Mouse (Mus musculus): ENCODE data around the gene Zfp422. TPM values are rescaled to one million over a fixed set of nuclear protein-coding genes. Genes with fewer than 3 reads are reported as not detected.

Gene Zfp422
- polyA plus RNA-seq (2015; fragmentation: Nextera tagmentation; extraction: Ambion mirVana) = 138 and 139 TPM in 2 replicates

DNA sequence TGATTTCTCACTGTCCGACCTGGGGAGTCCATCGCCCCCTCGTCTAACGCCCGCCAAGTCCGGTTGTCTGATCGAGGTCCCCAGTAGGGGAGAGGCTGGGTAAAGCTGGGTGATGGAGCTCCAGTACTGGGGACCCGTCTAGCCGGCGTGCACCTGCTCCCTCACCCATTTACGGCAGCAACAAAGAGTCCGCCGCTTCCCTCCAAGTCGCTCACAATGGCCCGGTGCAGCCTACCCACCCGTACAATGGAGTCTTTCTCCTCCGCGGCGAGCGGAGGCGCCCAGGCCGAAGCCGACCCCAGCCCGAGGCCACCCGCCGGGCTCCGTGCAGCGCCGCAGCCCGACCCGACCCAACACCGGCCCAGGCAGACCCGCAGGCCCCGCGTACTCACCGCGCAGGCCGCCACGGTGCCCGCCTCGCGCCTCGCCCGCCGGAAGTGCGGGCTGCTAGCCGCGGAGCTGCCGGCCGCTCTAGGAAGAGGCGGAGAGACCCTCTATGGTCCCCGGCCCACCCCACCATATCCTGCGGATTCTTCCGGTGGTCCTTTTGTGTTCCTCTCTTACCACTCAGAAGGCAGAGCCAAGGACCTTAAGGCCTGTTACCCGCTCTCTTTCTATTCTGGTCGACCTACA, at the start of gene Zfp422:
Gene Zfp422 (minus strand): TSS at position 461 of the 633 bp plus-strand sequence.
- under 1% methylated on average over 56 of the region's 56 CpGs for WGBS
- peak; percentile 91 for ATAC-seq (ENCODE audit: insufficient number of reproducible peaks, low FRiP score, low TSS enrichment, low read depth)
- Histone ChIP-seq H3K4me1 (no peaks in the 10 kb centered on the region), H3K27me3 (no peaks in the 10 kb centered on the region), H3K9ac (peak within 1 kb of the TSS; percentile 80), H3K36me3 (peaks cover 16% of the 10 kb centered on the region), H3K27ac (replicated peaks) (peak within 1 kb of the TSS; percentile 84), H3K9me3 (replicated peaks) (no peaks in the 10 kb centered on the region), H3K4me2 (replicated peaks) (peak within 1 kb of the TSS; percentile 59), H3K4me3 (replicated peaks) (peak within 1 kb of the TSS; percentile 77)

DNA sequence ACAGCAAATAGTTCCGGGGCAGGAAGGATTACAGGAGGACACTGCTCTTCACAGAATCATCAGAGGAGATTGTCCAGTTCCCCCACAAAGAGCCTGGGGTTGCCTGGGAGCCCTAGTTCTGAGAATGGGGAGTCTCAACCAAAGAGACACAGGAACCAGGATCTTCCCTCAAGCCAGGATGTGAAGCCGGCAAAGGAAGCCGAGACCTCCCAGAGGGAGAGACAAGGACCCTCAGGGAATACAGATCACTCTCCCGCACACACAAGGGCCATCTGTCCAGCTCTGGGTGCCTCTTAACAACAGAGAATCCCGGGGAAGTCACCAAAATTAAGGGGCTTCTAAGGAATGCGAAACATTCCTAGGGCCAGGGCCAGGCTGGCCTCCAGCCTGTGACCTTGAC, 48.5 kb upstream of the Zfp422 start:
- Histone ChIP-seq H3K36me3 (no peaks in the 10 kb centered on the region), H3K27ac (replicated peaks) (no peak overlapping the region), H3K9ac (no peak overlapping the region), H3K4me2 (replicated peaks) (no peak overlapping the region), H3K4me3 (replicated peaks) (no peak overlapping the region), H3K27me3 (0 out of 2 replicates have a peak, but pooled peaks cover 2% of the 10 kb centered on the region), H3K4me1 (peaks cover 19% of the 10 kb centered on the region), H3K9me3 (replicated peaks) (no peaks in the 10 kb centered on the region)
- WGBS = 40% methylated on average over 6 of the region's 6 CpGs
- ATAC-seq (ENCODE audit: insufficient number of reproducible peaks, low FRiP score, low TSS enrichment, low read depth) = no peak

DNA sequence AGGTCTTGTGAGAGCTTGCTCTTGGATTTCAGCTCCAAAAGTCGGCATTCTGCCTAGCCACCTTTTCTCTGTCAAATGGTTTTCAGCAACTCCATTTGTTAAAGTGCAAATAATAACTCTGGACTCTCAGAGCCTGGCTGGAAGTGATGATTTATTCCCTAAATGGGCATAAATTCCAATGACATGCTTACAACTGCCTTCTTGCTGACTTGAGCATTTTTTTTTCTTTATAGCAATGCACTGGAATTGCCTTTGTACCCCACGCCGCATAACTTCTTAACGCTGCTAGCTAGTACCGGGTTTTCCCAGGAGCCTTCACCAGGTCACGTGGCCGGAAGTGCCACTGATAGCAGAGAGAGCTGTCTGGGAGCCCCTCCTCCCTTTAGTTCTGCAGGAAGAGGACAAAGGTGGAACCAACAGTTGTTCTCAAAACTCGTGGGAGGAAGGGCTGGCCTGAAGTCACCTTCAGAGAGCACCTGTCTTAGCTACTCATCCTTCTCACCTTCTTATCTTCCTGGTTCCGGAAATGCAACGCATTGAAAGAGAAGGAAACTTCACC, 47.6 kb upstream of the Zfp422 start:
- no peak overlapping the region for H3K27ac ChIP-seq (replicated peaks)
- 61% methylated on average over 10 of the region's 10 CpGs for WGBS
- ATAC-seq (ENCODE audit: insufficient number of reproducible peaks, low FRiP score, low TSS enrichment, low read depth) = no peak
- peaks cover 22% of the 10 kb centered on the region for H3K4me1 ChIP-seq
- no peak overlapping the region for H3K9ac ChIP-seq
- no peak overlapping the region for H3K4me2 ChIP-seq (replicated peaks)
- H3K27me3 ChIP-seq = peaks cover 6% of the 10 kb centered on the region; the same call in 1 of the 2 replicates
- H3K36me3 ChIP-seq = no peaks in the 10 kb centered on the region
- no peak overlapping the region for H3K4me3 ChIP-seq (replicated peaks)
- H3K9me3 ChIP-seq (replicated peaks) = no peaks in the 10 kb centered on the region

DNA sequence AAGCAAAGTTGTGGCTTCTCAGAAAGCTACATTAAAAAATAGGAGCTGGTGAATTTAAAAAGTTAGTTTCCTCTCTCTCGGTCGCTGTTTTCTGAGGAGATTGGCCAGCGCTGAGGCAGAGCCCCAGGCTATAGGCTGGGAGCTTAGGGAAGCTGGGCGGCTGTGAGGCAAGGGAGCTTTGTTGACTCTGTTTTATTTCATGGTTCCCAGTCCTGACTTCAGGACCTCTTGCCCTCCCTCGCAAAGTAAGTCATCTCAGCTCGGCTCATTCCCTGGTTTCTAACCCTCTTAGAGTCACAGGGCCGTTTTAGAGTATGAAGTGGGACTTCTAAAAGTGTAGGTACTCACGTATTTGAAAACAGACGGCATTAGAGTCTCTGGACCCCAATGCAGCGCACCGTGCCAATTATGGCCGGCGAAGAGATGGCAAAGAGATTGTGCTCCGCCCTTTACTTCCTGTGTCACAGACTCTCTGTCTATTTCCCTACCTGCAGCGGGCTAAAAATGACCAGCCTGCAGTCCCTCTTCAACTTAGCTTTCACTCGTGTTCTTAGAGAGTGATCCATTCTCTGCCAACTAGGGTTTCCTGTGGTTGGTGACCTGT, 45.6 kb upstream of the Zfp422 start:
- WGBS = 27% methylated on average over 16 of the region's 16 CpGs
- Histone ChIP-seq H3K4me3 (replicated peaks) (peak overlapping the region; percentile 53), H3K4me1 (peaks cover 32% of the 10 kb centered on the region), H3K9me3 (replicated peaks) (no peaks in the 10 kb centered on the region), H3K4me2 (replicated peaks) (peak overlapping the region; percentile 98), H3K9ac (no peak overlapping the region), H3K27me3 (peaks cover 8% of the 10 kb centered on the region; the same call in 1 of the 2 replicates), H3K27ac (replicated peaks) (0 out of 2 replicates have a peak overlapping the region, but pooled peaks have one; percentile 44), H3K36me3 (no peaks in the 10 kb centered on the region)
- ATAC-seq (ENCODE audit: insufficient number of reproducible peaks, low FRiP score, low TSS enrichment, low read depth) = no peak

DNA sequence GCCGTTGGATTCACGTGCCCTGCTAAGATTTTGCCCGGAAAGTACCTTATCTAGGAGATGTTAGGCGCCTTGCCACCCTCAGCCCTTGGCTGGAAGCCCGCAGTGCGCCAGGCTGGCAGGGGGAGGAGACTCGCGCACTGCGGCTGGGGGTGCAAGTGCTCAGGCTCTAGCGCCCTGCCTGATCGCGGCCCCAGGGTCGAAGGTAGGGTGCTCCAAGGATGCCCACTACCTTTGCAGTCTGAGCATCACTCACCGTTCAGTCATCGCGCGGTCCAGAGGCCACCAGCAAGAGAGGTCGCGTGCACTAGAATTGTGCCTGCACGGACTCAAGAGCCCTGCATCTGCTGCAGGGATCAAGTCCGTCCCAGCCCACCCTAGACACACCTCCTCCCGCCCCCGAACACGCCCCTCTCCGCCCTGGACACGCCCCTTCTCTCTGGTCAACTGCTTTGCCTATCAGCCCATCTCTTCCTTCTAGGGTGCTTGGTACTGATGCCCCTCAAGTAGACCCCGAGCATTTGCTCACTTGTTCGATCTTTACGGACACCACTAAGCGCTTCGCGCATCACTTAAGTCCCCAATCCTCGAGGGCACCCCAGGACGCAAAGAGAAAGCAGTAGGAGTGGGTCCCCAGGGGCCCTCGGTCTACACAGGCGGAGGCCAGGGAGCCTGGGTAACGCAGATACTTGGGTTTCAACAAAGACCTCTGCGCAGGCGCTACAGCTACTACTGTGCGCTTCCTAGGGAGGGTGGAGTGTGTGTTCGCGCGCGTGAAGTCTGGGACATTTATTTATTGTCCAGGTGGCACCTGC, 44.9 kb upstream of the Zfp422 start, which contains the start of gene Rassf4:
Gene Rassf4 (minus strand): TSS at position 482 of the 812 bp plus-strand sequence.
- Histone ChIP-seq H3K27ac (replicated peaks) (0 out of 2 replicates have a peak within 1 kb of the TSS, but pooled peaks have one; percentile 44), H3K9ac (peak within 1 kb of the TSS; percentile 33; the same call in 1 of the 2 replicates), H3K4me1 (peaks cover 32% of the 10 kb centered on the region), H3K9me3 (replicated peaks) (no peaks in the 10 kb centered on the region), H3K36me3 (no peaks in the 10 kb centered on the region), H3K4me2 (replicated peaks) (peak within 1 kb of the TSS; percentile 98), H3K4me3 (replicated peaks) (peak within 1 kb of the TSS; percentile 53), H3K27me3 (peaks cover 8% of the 10 kb centered on the region; the same call in 1 of the 2 replicates)
- peak; percentile 82 for ATAC-seq (ENCODE audit: insufficient number of reproducible peaks, low FRiP score, low TSS enrichment, low read depth)
- under 1% methylated on average over 44 of the region's 44 CpGs for WGBS

DNA sequence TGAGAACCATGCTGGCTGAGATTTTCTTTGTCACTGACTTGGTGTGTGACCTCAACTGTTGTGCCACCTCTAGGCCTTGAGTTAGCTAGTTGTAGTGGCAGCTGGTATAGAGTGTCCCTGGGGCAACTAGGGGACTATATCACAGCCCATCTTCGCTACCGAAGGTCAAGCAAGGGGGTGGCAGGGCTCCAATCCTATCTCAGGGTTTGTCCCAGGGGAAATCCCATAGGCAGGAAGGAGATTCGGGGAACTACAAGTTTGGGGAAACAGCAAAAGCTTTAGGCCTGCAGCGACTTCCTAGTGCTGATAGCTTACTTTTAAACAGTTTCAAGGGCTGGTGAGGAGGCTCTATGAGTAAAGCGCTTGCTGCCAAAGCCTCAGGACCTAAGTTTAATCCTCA, 43.5 kb upstream of the Zfp422 start:
- Histone ChIP-seq H3K4me2 (replicated peaks) (no peak overlapping the region), H3K4me3 (replicated peaks) (0 out of 2 replicates have a peak overlapping the region, but pooled peaks have one; percentile 2)

DNA sequence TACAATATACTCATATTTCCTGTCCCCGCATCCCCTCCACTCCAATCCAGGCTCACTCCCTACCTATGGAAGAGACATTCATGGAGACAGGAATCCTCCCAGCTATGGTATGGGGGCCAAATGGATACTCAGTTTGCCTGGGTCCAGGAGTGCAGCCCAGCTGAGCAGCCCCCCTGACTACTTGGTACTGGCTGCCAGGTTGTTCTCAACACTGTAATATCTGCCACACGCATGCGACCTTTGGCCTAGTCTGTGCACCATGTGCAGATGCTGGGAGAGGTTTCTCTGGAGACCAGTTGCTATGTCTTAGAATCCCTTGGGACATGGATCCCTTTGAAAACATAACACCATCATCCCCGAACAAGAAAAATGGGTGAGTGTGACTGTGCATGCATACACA, 43.0 kb upstream of the Zfp422 start:
- Histone ChIP-seq H3K9me3 (replicated peaks) (no peaks in the 10 kb centered on the region), H3K4me3 (replicated peaks) (no peak overlapping the region), H3K27me3 (peaks cover 8% of the 10 kb centered on the region; the same call in 1 of the 2 replicates), H3K36me3 (no peaks in the 10 kb centered on the region), H3K9ac (no peak overlapping the region), H3K27ac (replicated peaks) (no peak overlapping the region), H3K4me2 (replicated peaks) (no peak overlapping the region), H3K4me1 (peaks cover 32% of the 10 kb centered on the region)
- 83% methylated on average over 4 of the region's 4 CpGs for WGBS
- no peak for ATAC-seq (ENCODE audit: insufficient number of reproducible peaks, low FRiP score, low TSS enrichment, low read depth)

More for the DNA sequence above, 43.5 kb upstream of the Zfp422 start:
- Histone ChIP-seq H3K9me3 (replicated peaks) (no peaks in the 10 kb centered on the region), H3K9ac (no peak overlapping the region), H3K27me3 (peaks cover 8% of the 10 kb centered on the region; the same call in 1 of the 2 replicates), H3K36me3 (no peaks in the 10 kb centered on the region), H3K27ac (replicated peaks) (no peak overlapping the region), H3K4me1 (peaks cover 32% of the 10 kb centered on the region)
- 75% methylated on average over 5 of the region's 5 CpGs for WGBS
- no peak for ATAC-seq (ENCODE audit: insufficient number of reproducible peaks, low FRiP score, low TSS enrichment, low read depth)

DNA sequence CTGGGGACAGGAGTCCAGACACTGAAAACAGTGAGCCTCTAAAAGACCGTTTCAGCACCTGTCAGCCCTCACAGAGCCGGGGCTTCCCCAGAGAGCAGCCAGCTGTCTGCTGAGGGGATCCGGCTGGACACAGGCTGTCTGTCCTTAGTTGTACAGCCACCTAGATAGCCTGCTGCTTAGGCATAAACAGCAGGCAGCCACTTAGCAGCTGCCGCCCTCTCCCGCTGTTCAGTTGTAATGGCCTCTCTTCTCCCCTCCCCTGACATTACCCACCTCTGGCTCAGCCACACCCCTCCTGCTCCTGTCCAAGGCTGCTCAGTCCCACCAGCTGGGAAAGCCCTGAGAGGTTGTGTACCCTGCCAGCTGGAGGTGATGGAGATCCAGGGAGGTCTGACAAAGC, 42.2 kb upstream of the Zfp422 start:
- H3K9me3 ChIP-seq (replicated peaks) = no peaks in the 10 kb centered on the region
- peak; percentile 69 for ATAC-seq (ENCODE audit: insufficient number of reproducible peaks, low FRiP score, low TSS enrichment, low read depth)
- no peak overlapping the region for H3K4me3 ChIP-seq (replicated peaks)
- H3K4me2 ChIP-seq (replicated peaks) = peak overlapping the region; percentile 2; the same call in 1 of the 2 replicates
- no peaks in the 10 kb centered on the region for H3K36me3 ChIP-seq
- H3K27ac ChIP-seq (replicated peaks) = no peak overlapping the region
- no peak overlapping the region for H3K9ac ChIP-seq
- 26% methylated on average over 5 of the region's 5 CpGs for WGBS
- peaks cover 8% of the 10 kb centered on the region; the same call in 1 of the 2 replicates for H3K27me3 ChIP-seq
- peaks cover 25% of the 10 kb centered on the region for H3K4me1 ChIP-seq

DNA sequence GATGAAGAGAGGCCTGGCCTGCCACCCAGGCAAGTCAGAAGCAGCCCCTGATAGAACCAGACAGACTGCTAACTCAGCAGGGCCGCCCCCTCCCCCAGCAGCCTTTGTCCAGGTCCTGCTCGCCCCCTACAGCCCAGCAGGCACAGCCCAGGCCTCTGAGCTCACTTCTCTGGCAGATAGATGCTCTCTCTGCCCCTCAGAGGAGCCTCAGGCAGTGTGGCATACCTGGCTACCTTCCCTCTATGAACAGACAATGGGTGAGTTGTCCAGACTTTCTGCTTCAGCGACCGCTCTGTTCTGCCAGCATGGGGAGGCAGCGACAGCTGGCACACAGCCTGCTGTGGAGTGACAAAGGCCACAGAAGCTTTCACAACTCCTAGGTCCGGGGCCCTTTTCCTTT, 41.3 kb upstream of the Zfp422 start:
- no peak overlapping the region for H3K9ac ChIP-seq
- no peak for ATAC-seq (ENCODE audit: insufficient number of reproducible peaks, low FRiP score, low TSS enrichment, low read depth)
- H3K36me3 ChIP-seq = no peaks in the 10 kb centered on the region
- peaks cover 25% of the 10 kb centered on the region for H3K4me1 ChIP-seq
- H3K4me3 ChIP-seq (replicated peaks) = no peak overlapping the region
- WGBS = 41% methylated on average over 6 of the region's 6 CpGs
- H3K9me3 ChIP-seq (replicated peaks) = no peaks in the 10 kb centered on the region
- H3K27me3 ChIP-seq = peaks cover 8% of the 10 kb centered on the region; the same call in 1 of the 2 replicates
- no peak overlapping the region for H3K27ac ChIP-seq (replicated peaks)
- no peak overlapping the region for H3K4me2 ChIP-seq (replicated peaks)

DNA sequence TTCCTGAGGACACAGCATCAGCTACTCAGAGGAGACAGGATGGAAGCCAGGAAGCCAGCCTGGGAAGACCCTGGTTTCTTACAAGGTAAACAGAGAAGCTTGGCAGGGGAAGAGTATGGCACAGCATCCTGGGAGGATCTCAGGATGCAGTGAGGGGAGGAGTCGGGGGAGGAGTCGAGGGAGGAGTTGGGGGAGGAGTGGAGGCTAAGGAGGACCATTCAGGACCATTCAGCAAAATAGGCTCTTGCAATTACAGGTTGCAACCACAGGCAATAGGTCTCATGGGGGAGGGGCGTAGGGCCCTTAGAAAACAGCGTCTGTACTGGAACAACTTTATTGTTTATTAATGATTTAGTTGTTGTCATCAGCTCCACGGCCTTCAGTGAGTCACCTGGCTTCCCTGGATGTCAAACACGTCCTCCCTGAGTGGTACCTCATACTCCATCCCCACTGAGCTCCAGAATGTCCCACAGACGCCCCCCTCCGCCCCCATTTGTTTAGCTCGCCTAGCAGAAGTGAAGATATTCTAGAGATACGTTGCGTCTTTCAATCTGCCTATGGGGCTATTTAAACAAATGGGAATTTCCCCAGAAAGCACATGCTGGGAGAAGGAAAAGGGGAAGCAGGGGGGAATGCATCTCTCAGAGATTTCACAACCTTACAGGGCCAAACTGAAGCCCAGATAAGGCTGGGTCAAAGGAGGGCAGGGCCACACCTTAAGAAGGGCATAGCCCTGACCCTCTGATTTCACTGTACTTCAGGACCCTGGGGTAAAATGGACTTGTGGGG, 40.1 kb upstream of the Zfp422 start:
- Histone ChIP-seq H3K9ac (no peak overlapping the region), H3K27ac (replicated peaks) (no peak overlapping the region)

More for the DNA sequence above, 40.1 kb upstream of the Zfp422 start:
- Histone ChIP-seq H3K4me3 (replicated peaks) (no peak overlapping the region), H3K9me3 (replicated peaks) (no peaks in the 10 kb centered on the region), H3K4me1 (peaks cover 31% of the 10 kb centered on the region), H3K27me3 (peaks cover 8% of the 10 kb centered on the region; the same call in 1 of the 2 replicates), H3K4me2 (replicated peaks) (no peak overlapping the region), H3K36me3 (no peaks in the 10 kb centered on the region)
- WGBS = 37% methylated on average over 11 of the region's 11 CpGs
- ATAC-seq (ENCODE audit: insufficient number of reproducible peaks, low FRiP score, low TSS enrichment, low read depth) = no peak
